Mouse (Mus musculus) cortical plate, adult 2 months (tissue): ENCODE data around the gene Ttc26. TPM values are rescaled to one million over a fixed set of nuclear protein-coding genes. Genes with fewer than 3 reads are reported as not detected.

ENCODE experiments used
- H3K27ac ChIP-seq: fragments of 200-500 bp; 2 replicates; pipeline ENCODE4 v1.5.1; 2012; ENCODE audit warnings: low read length, control low read depth, inconsistent platforms; ENCODE audit not compliant: insufficient read depth
- H3K4me1 ChIP-seq: fragments of 200-500 bp; 2 replicates; pipeline ENCODE4 v1.6.1; 2011; ENCODE audit warnings: low read length; ENCODE audit not compliant: control insufficient read depth, insufficient read depth
- H3K4me3 ChIP-seq: fragments of 200-500 bp; 2 replicates; pipeline ENCODE4 v1.5.1; 2011; ENCODE audit warnings: mild to moderate bottlenecking, low read length, control low read depth; ENCODE audit not compliant: insufficient read depth
- CTCF ChIP-seq: fragments of 200-500 bp; IDR thresholded peaks from 2 replicates; pipeline ENCODE4 v1.5.1; 2011; ENCODE audit warnings: mild to moderate bottlenecking, control low read depth, low read length; ENCODE audit not compliant: insufficient read depth; ENCODE audit errors: extremely low read depth
- POLR2A ChIP-seq: fragments of 200-500 bp; IDR thresholded peaks from 2 replicates; pipeline ENCODE4 v1.6.1; 2011; ENCODE audit warnings: mild to moderate bottlenecking, low read length, control low read depth; ENCODE audit not compliant: insufficient read depth; ENCODE audit errors: extremely low read depth
- polyA plus RNA-seq: library from polyadenylated mRNA; depleted of rRNA; stranded (reverse); fragments of >200 nt; gene quantifications from 2 replicates; pipeline ENCODE4 v1.2.3, GENCODE M21; 2012; rRNA removed

Ttc26 gene
- 5.9 and 6.4 TPM in 2 replicates for polyA plus RNA-seq

DNA sequence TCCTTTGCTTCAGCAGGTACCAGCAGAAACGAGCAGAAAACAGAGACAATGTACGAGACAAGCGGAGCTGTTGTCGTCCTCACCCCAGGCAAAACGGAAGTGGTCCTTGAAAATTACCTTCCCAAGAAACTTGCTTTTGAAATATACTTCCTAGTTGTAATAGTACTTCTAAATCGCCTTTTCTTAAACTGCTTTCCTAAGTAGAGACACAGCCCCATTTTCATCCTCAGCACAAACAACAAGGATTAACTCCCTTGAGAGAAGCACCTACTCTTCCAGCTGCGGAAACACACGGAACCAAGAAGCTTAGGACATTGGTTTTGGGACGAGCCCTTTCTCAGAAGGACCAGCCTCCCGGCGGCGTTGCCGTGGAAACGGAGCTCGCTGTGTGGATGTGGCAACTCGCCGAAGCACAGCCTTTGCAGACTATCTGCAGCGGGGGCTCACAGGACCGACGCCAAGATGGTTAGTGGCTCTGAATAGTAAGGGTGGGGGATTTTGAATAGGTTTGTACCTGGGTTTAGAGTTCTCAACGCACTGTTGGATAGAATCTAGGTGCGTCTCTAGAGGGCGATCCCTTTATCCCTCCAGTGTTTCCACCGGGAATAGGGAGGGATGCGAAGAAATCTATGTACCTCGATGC, at the start of gene Ttc26:
Ttc26 (plus strand) TSS at position 341 of the 643 bp plus-strand sequence.
- peak; percentile 76 for TF ChIP-seq POLR2A
- TF ChIP-seq CTCF: no peak
- Histone ChIP-seq H3K27ac (no peak within 1 kb of the TSS), H3K4me1 (no peaks in the 10 kb centered on the region), H3K4me3 (peak within 1 kb of the TSS; percentile 53)

DNA sequence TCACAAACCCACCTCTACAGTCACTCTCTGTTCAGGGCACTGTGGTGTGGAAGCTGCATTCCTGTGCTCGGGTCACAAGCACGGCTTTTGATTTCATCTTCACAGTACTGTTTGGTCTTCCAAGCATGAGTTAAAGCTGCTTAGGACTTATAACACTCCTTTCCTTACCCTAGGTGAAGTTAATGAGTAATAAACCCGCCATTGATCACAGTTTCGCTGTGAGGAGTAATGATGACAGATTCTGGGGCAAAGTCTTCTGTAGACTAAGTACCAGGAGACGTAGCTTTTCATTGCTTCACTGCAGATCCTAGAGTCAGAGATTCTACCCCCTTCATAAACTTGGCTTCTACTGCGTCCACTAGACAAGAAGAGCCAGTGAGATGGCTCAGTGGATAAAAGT, 46.0 kb upstream of the Ttc26 start:
- no peaks in the 10 kb centered on the region for H3K4me1 ChIP-seq
- no peak for TF ChIP-seq POLR2A
- TF ChIP-seq CTCF: no peak
- no peak overlapping the region for H3K4me3 ChIP-seq
- no peak overlapping the region for H3K27ac ChIP-seq

DNA sequence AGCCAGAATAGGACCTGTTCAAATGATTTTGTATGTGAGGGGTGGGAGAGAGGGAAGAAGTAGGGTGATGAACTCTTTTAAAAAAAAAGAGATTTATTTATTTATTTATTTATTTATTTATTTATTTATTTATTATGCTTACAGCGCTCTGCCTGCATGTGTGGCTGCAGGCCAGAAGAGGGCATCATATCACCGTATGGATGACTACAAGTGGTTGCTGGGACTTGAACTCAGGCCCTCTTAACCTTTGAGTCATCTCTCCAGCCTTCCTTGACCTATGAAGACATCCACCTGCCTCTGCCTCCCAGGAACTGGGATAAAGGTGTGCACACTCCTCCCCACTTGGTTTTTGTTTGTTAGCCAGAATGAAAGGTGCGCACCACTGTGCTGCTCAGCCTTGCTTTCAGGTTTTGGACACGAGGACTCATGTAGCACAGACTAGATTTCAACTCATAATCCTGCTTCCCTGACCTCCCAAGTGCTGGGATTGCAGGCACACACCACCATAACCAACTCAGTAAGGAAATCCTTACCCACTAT, 44.0 kb upstream of the Ttc26 start:
- Histone ChIP-seq H3K27ac (no peak overlapping the region), H3K4me3 (no peak overlapping the region), H3K4me1 (no peaks in the 10 kb centered on the region)
- TF ChIP-seq CTCF (no peak), POLR2A (no peak)

DNA sequence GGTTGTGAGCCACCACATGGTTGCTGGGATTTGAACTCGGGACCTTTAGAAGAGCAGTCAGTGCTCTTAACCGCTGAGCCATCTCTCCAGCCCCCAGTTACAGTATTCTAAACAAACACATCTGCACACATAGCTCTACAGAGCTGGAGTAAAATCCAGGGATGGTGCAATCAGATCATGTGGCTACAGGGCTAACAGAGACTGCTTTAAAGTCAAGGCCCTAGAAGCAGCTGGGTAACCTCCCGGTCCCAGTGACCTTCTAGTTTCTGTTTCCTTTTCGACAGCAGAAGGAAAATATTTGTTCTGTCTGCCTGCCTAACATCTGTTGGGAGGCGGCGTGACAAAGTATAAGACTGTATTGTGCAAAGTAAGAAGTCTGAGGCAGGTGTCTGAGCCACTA, 43.3 kb upstream of the Ttc26 start:
- no peaks in the 10 kb centered on the region for H3K4me1 ChIP-seq
- no peak for TF ChIP-seq POLR2A
- TF ChIP-seq CTCF: no peak
- no peak overlapping the region for H3K27ac ChIP-seq
- no peak overlapping the region for H3K4me3 ChIP-seq

DNA sequence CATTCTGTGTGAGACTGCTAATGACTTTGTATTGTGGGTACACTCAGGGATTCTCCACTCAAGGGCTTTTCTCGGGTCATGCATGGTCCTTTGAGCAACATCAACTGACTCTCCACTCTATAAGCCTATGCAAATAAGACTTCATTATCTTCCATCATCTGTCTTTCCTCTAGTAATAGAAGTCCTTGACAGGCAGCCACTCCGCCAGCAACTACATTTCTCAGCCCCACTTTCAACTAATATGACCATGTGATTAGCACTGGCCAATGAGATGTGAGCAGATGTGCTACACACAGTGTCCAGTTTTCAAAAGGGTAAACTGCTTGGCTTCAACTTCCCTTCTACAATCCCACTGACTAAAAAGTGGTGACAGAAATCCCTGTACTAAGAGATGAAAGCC, 42.2 kb upstream of the Ttc26 start:
- TF ChIP-seq CTCF (no peak), POLR2A (no peak)
- Histone ChIP-seq H3K4me3 (no peak overlapping the region), H3K4me1 (no peaks in the 10 kb centered on the region), H3K27ac (no peak overlapping the region)

DNA sequence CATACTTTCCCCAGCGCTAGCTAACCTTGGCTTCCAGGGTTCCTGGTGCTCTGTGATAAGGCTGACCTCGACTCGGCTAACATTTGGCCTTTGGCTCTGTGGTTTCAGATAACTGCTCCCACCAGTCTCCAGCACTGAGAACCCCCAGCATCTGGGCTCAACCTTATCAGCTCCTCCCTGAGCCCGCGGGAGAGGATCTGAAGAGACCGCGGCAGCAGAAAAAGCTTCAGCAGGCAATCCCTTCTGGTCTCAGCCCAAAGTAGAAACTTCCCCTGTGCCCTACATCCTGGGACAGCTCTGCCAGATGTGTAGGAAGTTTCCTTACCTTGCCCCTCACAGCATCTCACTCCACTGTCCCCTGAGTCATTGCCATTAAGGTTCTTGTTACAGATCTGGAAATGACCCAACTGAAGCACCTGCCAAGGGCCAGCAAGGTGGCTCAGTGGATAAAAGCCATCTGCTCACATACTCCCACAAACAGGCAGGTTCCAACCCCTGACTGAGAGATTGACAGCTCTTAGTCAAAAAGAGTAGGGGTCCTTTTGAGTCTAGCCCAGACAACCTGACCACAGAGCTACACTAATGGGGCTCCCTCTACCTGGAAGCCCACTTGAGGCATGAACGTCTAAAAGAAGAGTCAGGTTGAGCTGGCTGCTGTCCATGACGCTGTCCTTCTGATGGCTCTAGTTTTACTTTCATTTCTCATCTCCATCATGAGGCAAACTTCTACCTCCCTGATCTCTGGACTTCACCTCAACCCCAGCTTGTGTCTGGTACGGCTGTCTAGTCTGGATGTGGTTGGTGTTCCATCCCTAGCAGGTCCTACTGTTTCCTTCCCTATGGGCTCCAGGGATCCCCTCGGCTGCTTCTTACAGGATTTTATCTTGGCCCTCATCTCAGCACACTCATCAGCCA, 39.3 kb upstream of the Ttc26 start:
- Histone ChIP-seq H3K4me1 (no peaks in the 10 kb centered on the region), H3K4me3 (no peak overlapping the region), H3K27ac (no peak overlapping the region)
- TF ChIP-seq CTCF (no peak), POLR2A (no peak)

DNA sequence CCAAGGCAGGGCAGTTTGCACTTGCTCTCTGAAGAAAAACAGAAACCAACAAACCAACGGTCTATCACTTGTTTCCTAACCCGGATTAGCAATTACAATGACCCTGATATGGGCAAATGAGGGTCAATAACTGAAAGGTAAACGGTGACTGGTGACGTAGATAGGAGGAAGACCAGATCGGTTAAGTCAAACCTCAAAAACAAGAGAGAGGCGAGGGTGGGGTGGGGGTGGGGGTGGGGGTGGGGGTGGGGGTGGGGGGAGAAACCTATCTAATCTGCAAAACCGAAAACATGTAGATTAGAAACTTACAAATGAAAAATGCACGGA, 38.6 kb upstream of the Ttc26 start:
- H3K4me3 ChIP-seq: no peak overlapping the region
- H3K4me1 ChIP-seq: no peaks in the 10 kb centered on the region
- TF ChIP-seq POLR2A (no peak), CTCF (no peak)
- H3K27ac ChIP-seq: no peak overlapping the region

DNA sequence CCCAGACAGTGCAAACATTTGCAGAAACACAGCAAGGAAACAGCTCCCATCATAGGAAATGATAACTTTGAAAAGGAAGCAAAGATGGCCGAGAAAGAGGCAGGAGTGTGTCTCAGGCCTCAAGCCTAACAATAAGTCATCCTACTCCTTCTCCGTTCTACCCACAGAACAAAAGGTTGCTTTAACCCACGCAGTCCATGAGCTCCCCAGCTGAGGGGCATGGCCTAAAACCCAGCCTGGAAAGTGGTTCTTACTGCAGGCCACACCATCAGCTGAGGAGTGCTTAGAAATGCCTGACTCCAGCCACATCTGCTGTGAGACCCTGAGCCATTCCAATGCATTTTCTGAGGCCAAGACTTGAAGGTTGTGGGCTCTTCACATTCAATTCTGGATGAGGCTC, 37.7 kb upstream of the Ttc26 start:
- H3K4me3 ChIP-seq: no peak overlapping the region
- no peak for TF ChIP-seq CTCF
- no peak for TF ChIP-seq POLR2A
- H3K27ac ChIP-seq: no peak overlapping the region
- H3K4me1 ChIP-seq: no peaks in the 10 kb centered on the region

DNA sequence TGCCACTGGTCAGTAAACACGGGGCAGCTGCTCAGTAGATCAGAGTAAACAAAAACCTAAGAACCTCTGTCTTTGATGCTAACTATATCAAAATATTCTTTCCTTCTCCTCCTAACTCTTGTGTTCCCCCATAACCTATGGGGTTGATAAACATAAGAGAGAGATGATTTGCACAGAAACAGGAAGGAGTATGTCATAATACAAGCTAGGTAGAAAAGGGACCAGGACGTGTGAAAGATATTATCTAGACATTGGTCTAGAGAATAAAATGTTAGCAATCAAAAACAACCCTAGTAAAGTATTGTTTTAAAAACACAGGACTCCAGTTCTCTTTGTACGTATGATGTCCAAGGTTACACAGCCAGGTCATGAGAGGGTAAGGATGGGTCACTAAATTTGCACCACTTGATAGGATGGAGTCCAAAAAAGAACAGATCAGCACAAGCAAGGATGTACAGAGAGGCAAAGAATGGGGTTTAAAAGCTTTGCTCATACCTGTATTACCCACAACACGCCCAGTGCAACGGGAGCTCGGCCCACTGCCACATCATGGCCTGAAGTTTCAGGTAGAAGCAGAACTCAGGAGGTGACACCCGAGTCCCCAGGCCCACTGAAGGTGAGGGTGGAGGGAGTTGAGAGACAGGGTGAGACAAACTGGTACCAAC, 37.1 kb upstream of the Ttc26 start:
- H3K27ac ChIP-seq: no peak overlapping the region
- no peaks in the 10 kb centered on the region for H3K4me1 ChIP-seq
- H3K4me3 ChIP-seq: no peak overlapping the region
- no peak for TF ChIP-seq CTCF
- no peak for TF ChIP-seq POLR2A

DNA sequence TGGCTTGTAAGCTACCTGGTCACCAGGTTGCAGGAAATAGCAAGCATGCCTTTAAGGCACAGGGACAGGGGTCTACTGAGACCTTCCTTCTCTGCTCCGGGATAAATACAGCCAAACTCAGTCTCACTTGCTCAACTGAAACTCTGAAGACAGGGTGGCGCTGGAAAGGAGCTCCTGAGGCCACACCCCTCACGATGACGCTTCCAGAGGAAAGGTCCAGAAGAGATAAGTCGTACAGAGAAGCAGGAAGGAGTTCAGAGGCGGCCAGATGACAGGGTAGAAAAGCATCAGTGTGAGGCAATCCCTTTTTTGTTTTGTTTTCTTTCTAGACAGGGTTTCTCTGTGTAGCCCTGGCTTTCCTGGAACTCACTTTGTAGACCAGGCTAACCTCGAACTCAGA, 35.5 kb upstream of the Ttc26 start:
- Histone ChIP-seq H3K27ac (no peak overlapping the region), H3K4me1 (no peaks in the 10 kb centered on the region), H3K4me3 (no peak overlapping the region)
- TF ChIP-seq CTCF: no peak
